8 mouse cellular contexts compared by ENCODE assay signal in genomic region chr8:124232280-124232600, GRCm38 (mm10). TPM values are rescaled to one million over a fixed set of nuclear protein-coding genes. Genes with fewer than 3 reads are reported as not detected.
DNase-seq lines count a peak whose midpoint lies in the region; ATAC-seq and TF ChIP-seq lines count a peak whose summit lies in the region.

No protein-coding gene starts in this region.

- WGBS in heart, postnatal 0 days, result 8% methylated on average over 18 of the region's 18 CpGs
- WGBS in hindbrain, embryonic 15.5 days, result 4% methylated on average over 18 of the region's 18 CpGs
- 3% methylated on average over 18 of the region's 18 CpGs for WGBS in midbrain, embryonic 14.5 days

- no peak for TF ChIP-seq POLR2A in bone marrow macrophage, adult 2 months (IDR thresholded peaks at IDR 0.05; ENCODE audit: borderline replicate concordance, low read depth, low read length)

- no peak for TF ChIP-seq EP300 in heart, postnatal 0 days (IDR thresholded peaks at IDR 0.05; ENCODE audit: low read depth)

- no peaks in the 10 kb centered on the region for H3K27me3 ChIP-seq in heart, postnatal 0 days (ENCODE audit: control insufficient read depth, insufficient read depth, low read length)
- H3K27me3 ChIP-seq in hindbrain, embryonic 15.5 days, result no peaks in the 10 kb centered on the region
- no peaks in the 10 kb centered on the region for H3K27me3 ChIP-seq in midbrain, embryonic 14.5 days (ENCODE audit: control insufficient read depth, insufficient read depth, low read length)

- peak overlapping the region; percentile 67 for H3K4me3 ChIP-seq in heart, postnatal 0 days (ENCODE audit: low read depth, low read length)
- peak overlapping the region; percentile 81 for H3K4me3 ChIP-seq in bone marrow macrophage, adult 2 months (ENCODE audit: insufficient read depth, low read length)
- peak overlapping the region; percentile 83 for H3K4me3 ChIP-seq in hindbrain, embryonic 15.5 days
- H3K4me3 ChIP-seq in midbrain, embryonic 14.5 days (replicated peaks; ENCODE audit: low read depth, low read length), result peak overlapping the region; percentile 97

- peak overlapping the region; percentile 66 for H3K9ac ChIP-seq in heart, postnatal 0 days (replicated peaks; ENCODE audit: low read depth, low read length)
- H3K9ac ChIP-seq in hindbrain, embryonic 15.5 days, result peak overlapping the region; percentile 79
- peak overlapping the region; percentile 91 for H3K9ac ChIP-seq in midbrain, embryonic 14.5 days (replicated peaks; ENCODE audit: low read length)

- no peaks in the 10 kb centered on the region for H3K36me3 ChIP-seq in heart, postnatal 0 days (replicated peaks; ENCODE audit: control insufficient read depth, insufficient read depth, low read length)
- H3K36me3 ChIP-seq in hindbrain, embryonic 15.5 days, result no peaks in the 10 kb centered on the region
- H3K36me3 ChIP-seq in midbrain, embryonic 14.5 days (ENCODE audit: control insufficient read depth, insufficient read depth, low read length), result no peaks in the 10 kb centered on the region

- peak overlapping the region; percentile 95 for H3K4me2 ChIP-seq in heart, postnatal 0 days (ENCODE audit: low read depth, low read length)
- H3K4me2 ChIP-seq in hindbrain, embryonic 15.5 days, result peak overlapping the region; percentile 80
- peak overlapping the region; percentile 96 for H3K4me2 ChIP-seq in midbrain, embryonic 14.5 days (ENCODE audit: low read length)

- no peak for ATAC-seq in heart, postnatal 0 days (ENCODE audit: insufficient read depth, low read depth)
- ATAC-seq in hindbrain, embryonic 15.5 days (ENCODE audit: low FRiP score, low read depth), result no peak
- no peak for ATAC-seq in midbrain, embryonic 14.5 days (ENCODE audit: low FRiP score, low TSS enrichment)

- no peak for TF ChIP-seq CTCF in heart, postnatal 0 days (IDR thresholded peaks at IDR 0.05; ENCODE audit: low read depth)
- TF ChIP-seq CTCF in bone marrow macrophage, adult 2 months (IDR thresholded peaks at IDR 0.05; ENCODE audit: low read depth, low read length), result no peak

- H3K27ac ChIP-seq in heart, postnatal 0 days (ENCODE audit: low read depth), result peak overlapping the region; percentile 78; the same call in 1 of the 2 replicates
- H3K27ac ChIP-seq in bone marrow macrophage, adult 2 months (ENCODE audit: insufficient read depth, low read depth, low read length), result no peak overlapping the region
- H3K27ac ChIP-seq in hindbrain, embryonic 15.5 days (replicated peaks), result 0 out of 2 replicates have a peak overlapping the region, but pooled peaks have one; percentile 80
- 0 out of 2 replicates have a peak overlapping the region, but pooled peaks have one; percentile 74 for H3K27ac ChIP-seq in midbrain, embryonic 14.5 days (replicated peaks; ENCODE audit: low read depth, low read length)

- intact Hi-C loops in left cerebral cortex, postnatal 36 days (cut with DNase I), result loop anchor here (5.0 kb wide), 4 partner anchors 50 to 180 kb away; no protein-coding TSS in a partner anchor

- DNase-seq in heart, postnatal 0 days (ENCODE audit: low spot score), result no peak
- no peak for DNase-seq in heart, adult 9 months (ENCODE audit: low spot score in 2 of 2)
- DNase-seq in midbrain, embryonic 14.5 days, result peak; percentile 14
- no peak for DNase-seq in urinary bladder, adult 18-20 months (ENCODE audit: low spot score in 2 of 2)
- no peak for DNase-seq in thymus, adult 18-20 months
- DNase-seq in left cerebral cortex, postnatal 36 days (ENCODE audit: low spot score in 2 of 2), result no peak

- 0 out of 2 replicates have a peak, but pooled peaks cover 12% of the 10 kb centered on the region for H3K4me1 ChIP-seq in heart, postnatal 0 days (ENCODE audit: control insufficient read depth, insufficient read depth)
- H3K4me1 ChIP-seq in bone marrow macrophage, adult 2 months (ENCODE audit: control insufficient read depth, insufficient read depth, low read length), result peaks cover 44% of the 10 kb centered on the region
- peaks cover 40% of the 10 kb centered on the region for H3K4me1 ChIP-seq in hindbrain, embryonic 15.5 days (replicated peaks)
- H3K4me1 ChIP-seq in midbrain, embryonic 14.5 days (ENCODE audit: control insufficient read depth, insufficient read depth, low read length), result peaks cover 30% of the 10 kb centered on the region

- no peaks in the 10 kb centered on the region for H3K9me3 ChIP-seq in heart, postnatal 0 days (replicated peaks; ENCODE audit: control insufficient read depth, low read length)
- H3K9me3 ChIP-seq in hindbrain, embryonic 15.5 days, result no peaks in the 10 kb centered on the region
- H3K9me3 ChIP-seq in midbrain, embryonic 14.5 days (ENCODE audit: control insufficient read depth, low read length), result no peaks in the 10 kb centered on the region

RNA-seq across cellular contexts. Expression of gene Galnt2, which starts 1.0 kb away (rescaled TPM):
- 30.0 and 35.4 TPM in 2 replicates for total RNA-seq in heart, postnatal 0 days (2014; rRNA removed; ENCODE audit: low replicate concordance)
- polyA plus RNA-seq in heart, postnatal 0 days (2015; fragmentation: Nextera tagmentation; extraction: Ambion mirVana), result 24.6 and 30.3 TPM in 2 replicates
- 43.9 and 57.1 TPM in 2 replicates for polyA plus RNA-seq in bone marrow macrophage, adult 2 months (2012; ENCODE audit: insufficient read depth, insufficient read length, missing spikeins)
- polyA plus RNA-seq in hindbrain, embryonic 15.5 days (2015; fragmentation: Nextera tagmentation; extraction: Ambion mirVana), result 63.2 and 63.7 TPM in 2 replicates
- polyA plus RNA-seq in midbrain, embryonic 14.5 days (2014; fragmentation: Nextera tagmentation; extraction: Ambion mirVana), result 65.8 and 70.1 TPM in 2 replicates
- 10 to 100 TPM; 45.4 to 49.7 TPM for total RNA-seq in left cerebral cortex, postnatal 36 days (2021)
